Mouse (Mus musculus): ENCODE data around the gene Aagab.

The Aagab gene

DNA sequence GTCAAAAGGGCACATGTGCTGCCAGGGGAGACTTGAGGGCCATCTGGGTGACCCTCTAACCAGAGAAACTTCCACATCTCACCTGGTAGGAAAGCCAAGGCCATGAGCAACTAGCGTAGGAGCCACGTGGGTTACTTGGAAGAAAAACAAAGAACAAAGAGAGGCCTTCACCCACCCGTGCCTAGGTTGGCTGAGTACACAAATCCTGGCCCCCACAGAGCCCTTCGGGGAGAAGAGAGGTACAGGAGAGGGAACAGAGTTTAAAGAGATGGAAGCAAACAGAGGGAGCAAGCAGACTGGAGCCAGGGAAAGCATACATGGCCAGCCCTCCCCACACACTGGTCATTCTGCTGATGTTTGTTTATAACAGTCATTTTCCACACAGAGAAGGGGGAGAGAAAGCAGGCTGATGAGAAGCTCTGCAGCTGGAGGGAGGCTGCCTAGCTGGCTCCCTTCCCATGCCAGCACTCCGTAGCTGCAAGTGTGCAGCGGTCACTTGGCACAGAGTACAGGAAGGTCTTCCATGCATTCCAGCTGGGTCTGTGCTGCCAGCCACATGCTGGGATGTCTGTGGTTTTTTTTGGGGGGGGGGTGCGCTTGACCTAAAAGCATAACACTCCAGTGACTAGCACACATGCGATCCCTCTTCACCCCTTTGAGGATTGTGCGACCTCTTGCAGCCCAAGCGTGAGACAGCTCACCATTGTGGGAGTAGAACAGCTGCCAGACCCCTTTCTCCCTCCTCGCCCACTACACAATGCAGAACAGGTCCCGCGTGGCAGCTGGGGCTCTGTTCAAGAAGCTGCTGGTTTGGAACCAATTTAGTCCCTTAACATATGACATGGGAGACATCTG is 62.6 kb downstream of the Aagab start:
- Histone ChIP-seq H3K27me3 (ENCODE audit: insufficient read depth, low read length) (no peaks in the 10 kb centered on the region), H3K4me1 (replicated peaks; ENCODE audit: low read depth, low read length) (peaks cover 17% of the 10 kb centered on the region), H3K4me3 (replicated peaks; ENCODE audit: low read length) (no peak overlapping the region), H3K9me3 (ENCODE audit: low read length) (no peaks in the 10 kb centered on the region), H3K36me3 (ENCODE audit: insufficient read depth, low read length) (no peaks in the 10 kb centered on the region; the same call in 1 of the 2 replicates)
- TF ChIP-seq NANOG (IDR thresholded peaks at IDR 0.05; ENCODE audit: borderline replicate concordance, low read length) (no peak), POU5F1 (IDR thresholded peaks at IDR 0.05; ENCODE audit: borderline replicate concordance, low read length) (no peak), CTCF (conservative IDR thresholded peaks at IDR 0.05; ENCODE audit: low read length) (no peak)

DNA sequence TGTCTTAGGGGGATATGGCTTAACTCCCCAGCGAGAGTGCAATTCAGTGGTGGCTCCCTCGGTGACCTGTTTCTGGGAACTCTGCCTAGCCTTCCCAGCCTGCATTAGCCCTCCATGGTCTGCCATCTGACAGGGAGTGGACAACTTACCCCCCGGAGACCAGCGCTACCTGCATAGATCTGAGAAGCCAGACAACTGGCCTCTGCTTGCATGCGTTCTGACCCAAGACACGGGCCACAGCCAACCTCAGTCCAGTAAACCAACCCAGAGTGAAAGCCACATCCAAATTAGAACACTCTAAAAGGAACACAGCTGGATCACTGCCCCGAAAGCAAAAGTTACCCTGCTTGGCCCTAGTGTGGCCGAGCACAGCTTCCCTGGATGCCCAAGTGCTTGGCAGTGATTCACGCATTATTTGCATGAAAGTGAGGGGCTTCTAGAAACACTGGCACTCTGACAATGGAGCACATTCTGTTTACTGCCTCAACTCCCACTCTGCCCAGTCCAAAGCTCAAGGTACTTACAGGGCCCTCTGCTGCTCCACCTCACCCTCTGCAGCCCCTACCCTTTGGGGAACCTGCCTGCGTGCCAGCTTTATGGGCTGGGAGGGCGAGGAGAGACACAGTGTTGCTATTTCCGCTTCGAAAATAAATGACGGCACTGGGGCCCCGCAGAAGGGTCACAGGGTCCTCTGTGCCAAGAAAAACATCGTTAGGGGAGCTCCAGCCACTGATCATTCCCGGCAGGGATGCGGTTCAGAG is 64.3 kb downstream of the Aagab start:
- Histone ChIP-seq H3K36me3 (ENCODE audit: insufficient read depth, low read length) (no peaks in the 10 kb centered on the region; the same call in 1 of the 2 replicates), H3K9me3 (ENCODE audit: low read length) (no peaks in the 10 kb centered on the region), H3K4me3 (replicated peaks; ENCODE audit: low read length) (no peak overlapping the region), H3K27me3 (ENCODE audit: insufficient read depth, low read length) (no peaks in the 10 kb centered on the region), H3K4me1 (replicated peaks; ENCODE audit: low read depth, low read length) (peaks cover 17% of the 10 kb centered on the region)
- TF ChIP-seq CTCF (conservative IDR thresholded peaks at IDR 0.05; ENCODE audit: low read length), result no peak

DNA sequence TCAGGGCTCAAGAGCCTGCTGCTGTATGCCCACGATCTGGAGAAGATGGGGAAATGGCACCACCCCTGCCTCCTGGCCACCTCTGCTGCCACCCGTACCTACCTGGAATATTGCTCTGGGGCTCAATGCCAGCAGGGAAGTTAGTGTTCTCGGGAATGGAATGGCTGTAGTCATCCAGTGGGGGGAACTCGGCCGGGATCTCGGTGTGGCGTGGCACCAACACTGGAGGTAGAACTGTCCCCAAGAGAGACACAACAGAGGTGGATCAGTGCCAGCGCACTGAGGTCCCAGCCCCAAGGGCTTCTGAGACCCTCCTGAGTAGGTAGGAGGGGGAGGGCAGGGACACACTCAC is 64.9 kb downstream of the Aagab start:
- no peaks in the 10 kb centered on the region for H3K9me3 ChIP-seq (ENCODE audit: low read length)
- TF ChIP-seq NANOG (IDR thresholded peaks at IDR 0.05; ENCODE audit: borderline replicate concordance, low read length), result no peak
- no peak for TF ChIP-seq POU5F1 (IDR thresholded peaks at IDR 0.05; ENCODE audit: borderline replicate concordance, low read length)
- no peak for TF ChIP-seq CTCF (conservative IDR thresholded peaks at IDR 0.05; ENCODE audit: low read length)
- H3K4me3 ChIP-seq (replicated peaks; ENCODE audit: low read length), result no peak overlapping the region
- H3K4me1 ChIP-seq (replicated peaks; ENCODE audit: low read depth, low read length), result peaks cover 17% of the 10 kb centered on the region
- H3K36me3 ChIP-seq (ENCODE audit: insufficient read depth, low read length), result no peaks in the 10 kb centered on the region; the same call in 1 of the 2 replicates
- no peaks in the 10 kb centered on the region for H3K27me3 ChIP-seq (ENCODE audit: insufficient read depth, low read length)

DNA sequence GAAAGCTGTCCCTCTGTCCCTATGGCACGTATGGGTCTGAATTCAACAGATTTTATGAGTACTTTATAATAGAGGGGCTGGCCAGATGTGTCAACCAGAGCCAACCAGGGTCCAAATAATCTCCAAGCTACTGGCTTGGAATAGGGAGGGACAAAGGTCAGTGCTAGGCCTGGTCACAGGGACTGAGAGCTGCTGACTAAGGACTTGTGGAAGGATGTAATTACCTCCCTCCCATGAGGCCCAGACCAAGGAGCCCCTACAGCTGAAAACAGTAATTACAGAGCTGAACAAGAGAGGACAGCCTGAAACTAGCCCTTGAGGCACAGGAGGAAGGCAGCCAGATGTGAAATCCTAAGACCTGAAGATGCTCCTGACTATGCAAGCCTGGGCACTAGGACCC is 66.2 kb downstream of the Aagab start:
- no peaks in the 10 kb centered on the region for H3K9me3 ChIP-seq (ENCODE audit: low read length)
- no peaks in the 10 kb centered on the region; the same call in 1 of the 2 replicates for H3K36me3 ChIP-seq (ENCODE audit: insufficient read depth, low read length)
- TF ChIP-seq NANOG (IDR thresholded peaks at IDR 0.05; ENCODE audit: borderline replicate concordance, low read length) (no peak), POU5F1 (IDR thresholded peaks at IDR 0.05; ENCODE audit: borderline replicate concordance, low read length) (no peak), CTCF (conservative IDR thresholded peaks at IDR 0.05; ENCODE audit: low read length) (no peak)
- peaks cover 14% of the 10 kb centered on the region for H3K4me1 ChIP-seq (replicated peaks; ENCODE audit: low read depth, low read length)
- no peak overlapping the region for H3K4me3 ChIP-seq (replicated peaks; ENCODE audit: low read length)
- H3K27me3 ChIP-seq (ENCODE audit: insufficient read depth, low read length), result no peaks in the 10 kb centered on the region

DNA sequence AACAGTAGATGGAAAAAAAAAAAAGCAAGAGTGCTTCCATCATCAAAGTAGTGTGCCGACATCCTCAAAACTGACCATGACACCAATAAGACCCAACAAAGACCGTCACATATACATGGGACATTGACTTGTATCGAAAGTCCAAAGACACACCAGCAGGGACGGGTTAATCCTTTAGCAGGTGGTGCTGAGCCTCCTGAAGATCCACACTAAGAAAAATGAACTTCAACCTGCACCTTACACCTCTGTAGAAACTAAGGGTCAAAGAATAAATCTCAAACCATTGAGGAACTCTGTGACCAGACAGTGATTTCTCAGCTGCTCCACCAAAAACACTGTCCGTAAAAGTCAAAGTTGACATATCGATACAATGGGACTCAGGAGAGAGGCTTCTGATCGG is 67.4 kb downstream of the Aagab start:
- Histone ChIP-seq H3K9me3 (ENCODE audit: low read length) (no peaks in the 10 kb centered on the region), H3K27me3 (ENCODE audit: insufficient read depth, low read length) (no peaks in the 10 kb centered on the region)
- TF ChIP-seq POU5F1 (IDR thresholded peaks at IDR 0.05; ENCODE audit: borderline replicate concordance, low read length), result no peak
- TF ChIP-seq NANOG (IDR thresholded peaks at IDR 0.05; ENCODE audit: borderline replicate concordance, low read length), result no peak
- TF ChIP-seq CTCF (conservative IDR thresholded peaks at IDR 0.05; ENCODE audit: low read length), result no peak

DNA sequence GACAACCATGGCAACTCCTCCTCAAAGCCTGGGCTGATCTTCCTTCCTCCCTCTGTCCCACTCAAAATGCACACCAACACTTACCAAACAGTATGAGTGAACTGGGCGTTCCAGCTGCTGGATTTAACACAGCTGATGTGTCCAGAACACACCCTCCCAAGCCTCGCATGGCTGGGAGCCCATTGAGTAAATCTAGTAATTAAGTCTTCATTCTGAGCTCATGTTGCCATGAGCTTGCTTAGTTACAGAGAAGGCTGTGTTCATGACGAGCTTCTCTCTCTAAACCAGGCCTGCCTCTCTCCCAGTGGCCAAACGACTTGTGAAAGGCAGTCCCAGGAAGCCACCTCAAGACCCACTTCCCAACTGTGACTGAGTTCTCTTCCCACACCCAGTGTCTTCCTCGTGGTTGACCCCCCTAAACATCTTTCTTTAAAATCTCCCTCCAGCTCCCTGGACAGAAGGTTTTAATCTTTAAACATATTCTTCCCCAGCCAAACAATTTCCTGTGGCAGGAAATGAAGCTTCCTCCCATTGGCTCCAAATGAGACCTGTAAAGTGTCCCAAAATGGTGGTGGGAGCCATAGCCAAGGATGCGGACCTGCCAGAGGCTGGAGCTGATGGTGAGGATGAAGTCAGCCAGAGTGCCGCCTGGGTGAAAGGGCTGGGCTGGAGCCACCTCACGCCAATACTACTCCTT is 70.5 kb downstream of the Aagab start:
- no peaks in the 10 kb centered on the region for H3K27me3 ChIP-seq (ENCODE audit: insufficient read depth, low read length)
- no peak overlapping the region for H3K4me3 ChIP-seq (replicated peaks; ENCODE audit: low read length)
- H3K36me3 ChIP-seq (ENCODE audit: insufficient read depth, low read length), result no peaks in the 10 kb centered on the region
- H3K9me3 ChIP-seq (ENCODE audit: low read length), result no peaks in the 10 kb centered on the region
- no peak for TF ChIP-seq POU5F1 (IDR thresholded peaks at IDR 0.05; ENCODE audit: borderline replicate concordance, low read length)
- no peak for TF ChIP-seq CTCF (conservative IDR thresholded peaks at IDR 0.05; ENCODE audit: low read length)
- TF ChIP-seq NANOG (IDR thresholded peaks at IDR 0.05; ENCODE audit: borderline replicate concordance, low read length), result no peak
- no peaks in the 10 kb centered on the region for H3K4me1 ChIP-seq (replicated peaks; ENCODE audit: low read depth, low read length)

More for the DNA sequence above, 67.4 kb downstream of the Aagab start:
- Histone ChIP-seq H3K4me1 (replicated peaks; ENCODE audit: low read depth, low read length) (0 out of 2 replicates have a peak, but pooled peaks cover 3% of the 10 kb centered on the region), H3K36me3 (ENCODE audit: insufficient read depth, low read length) (no peaks in the 10 kb centered on the region), H3K4me3 (replicated peaks; ENCODE audit: low read length) (no peak overlapping the region)

DNA sequence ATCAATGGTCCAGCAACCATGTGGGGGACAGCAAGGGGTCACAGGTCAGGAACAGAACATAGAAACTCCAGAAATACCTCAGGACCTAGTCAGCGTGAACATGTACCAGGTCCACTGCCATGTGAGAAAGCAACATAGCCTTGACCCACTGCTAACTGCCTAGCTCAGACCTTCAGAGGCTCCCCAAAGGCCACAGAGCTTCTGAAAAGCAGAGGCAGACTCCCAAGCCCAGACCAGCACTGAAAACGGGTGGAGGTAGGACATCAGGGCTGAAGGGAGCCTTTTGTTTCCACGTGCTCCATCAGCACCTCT is 71.0 kb downstream of the Aagab start:
- Histone ChIP-seq H3K9me3 (ENCODE audit: low read length) (no peaks in the 10 kb centered on the region), H3K27me3 (ENCODE audit: insufficient read depth, low read length) (no peaks in the 10 kb centered on the region), H3K4me3 (replicated peaks; ENCODE audit: low read length) (no peak overlapping the region), H3K36me3 (ENCODE audit: insufficient read depth, low read length) (no peaks in the 10 kb centered on the region), H3K4me1 (replicated peaks; ENCODE audit: low read depth, low read length) (no peaks in the 10 kb centered on the region)
- no peak for TF ChIP-seq POU5F1 (IDR thresholded peaks at IDR 0.05; ENCODE audit: borderline replicate concordance, low read length)
- no peak for TF ChIP-seq NANOG (IDR thresholded peaks at IDR 0.05; ENCODE audit: borderline replicate concordance, low read length)
- TF ChIP-seq CTCF (conservative IDR thresholded peaks at IDR 0.05; ENCODE audit: low read length), result no peak

DNA sequence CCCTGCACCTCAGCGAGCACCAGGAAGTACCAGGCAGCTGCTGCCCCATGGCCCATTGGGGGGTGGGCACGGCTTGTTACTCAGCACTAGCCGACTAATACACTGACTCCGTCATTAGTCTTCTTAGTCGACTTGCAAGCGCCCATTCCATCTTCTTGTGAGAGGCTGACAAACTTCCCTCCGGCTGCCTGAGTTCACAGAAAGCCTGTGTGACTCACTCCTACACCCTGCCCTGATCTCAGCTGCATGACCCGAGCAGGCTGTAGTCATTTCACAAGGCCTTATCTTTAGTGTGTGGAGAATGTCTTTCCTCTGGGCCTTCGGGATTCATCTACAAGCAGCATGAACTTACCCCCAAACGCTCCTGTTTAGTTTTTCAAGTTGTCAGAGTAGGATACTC is 72.2 kb downstream of the Aagab start:
- no peak overlapping the region for H3K4me3 ChIP-seq (replicated peaks; ENCODE audit: low read length)
- TF ChIP-seq NANOG (IDR thresholded peaks at IDR 0.05; ENCODE audit: borderline replicate concordance, low read length), result no peak
- TF ChIP-seq CTCF (conservative IDR thresholded peaks at IDR 0.05; ENCODE audit: low read length), result no peak
- no peak for TF ChIP-seq POU5F1 (IDR thresholded peaks at IDR 0.05; ENCODE audit: borderline replicate concordance, low read length)
- H3K27me3 ChIP-seq (ENCODE audit: insufficient read depth, low read length), result no peaks in the 10 kb centered on the region

More for the DNA sequence above, 72.2 kb downstream of the Aagab start:
- Histone ChIP-seq H3K36me3 (ENCODE audit: insufficient read depth, low read length) (no peaks in the 10 kb centered on the region), H3K9me3 (ENCODE audit: low read length) (no peaks in the 10 kb centered on the region), H3K4me1 (replicated peaks; ENCODE audit: low read depth, low read length) (no peaks in the 10 kb centered on the region)

Data from E14TG2a.4 (cell line).